Mouse (Mus musculus) frontal cortex, adult 2 months (tissue): ENCODE data around the gene Srebf2. TPM values are rescaled to one million over a fixed set of nuclear protein-coding genes. Genes with fewer than 3 reads are reported as not detected.

Source experiments
- DNase-seq, 2 experiments: peaks; one replicate each; pipeline ENCODE4 v3.0.0; 2022; ENCODE audit warnings: low spot score in 1 of 2; ENCODE audit errors: extremely low spot score in 1 of 2
- polyA plus RNA-seq: library from polyadenylated mRNA; depleted of rRNA; stranded (reverse); fragments of >200 nt; gene quantifications from 2 replicates; pipeline ENCODE4 v1.2.3, GENCODE M21; 2012

The Srebf2 gene
- polyA plus RNA-seq, 1 experiment: 142 TPM

DNA sequence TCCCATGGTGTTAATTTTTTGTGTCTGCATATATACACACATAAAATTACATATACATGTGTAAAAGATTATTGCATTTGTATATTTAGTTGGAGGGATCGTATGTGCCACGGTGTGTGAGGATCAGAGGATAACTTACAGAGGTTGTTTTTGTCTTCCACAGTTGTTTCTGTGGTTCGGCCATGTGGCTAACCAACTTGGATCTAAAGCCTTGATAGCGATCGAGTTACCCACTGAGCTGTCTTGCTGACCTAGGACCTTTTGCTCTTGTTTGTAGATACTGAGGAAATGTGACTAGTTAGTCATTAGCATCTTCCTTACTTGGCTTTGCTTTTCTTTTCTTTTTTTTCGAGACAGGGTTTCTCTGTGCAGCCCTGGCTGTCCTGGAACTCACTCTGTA, 9.3 kb downstream of the Srebf2 start:
- DNase-seq: no peak

DNA sequence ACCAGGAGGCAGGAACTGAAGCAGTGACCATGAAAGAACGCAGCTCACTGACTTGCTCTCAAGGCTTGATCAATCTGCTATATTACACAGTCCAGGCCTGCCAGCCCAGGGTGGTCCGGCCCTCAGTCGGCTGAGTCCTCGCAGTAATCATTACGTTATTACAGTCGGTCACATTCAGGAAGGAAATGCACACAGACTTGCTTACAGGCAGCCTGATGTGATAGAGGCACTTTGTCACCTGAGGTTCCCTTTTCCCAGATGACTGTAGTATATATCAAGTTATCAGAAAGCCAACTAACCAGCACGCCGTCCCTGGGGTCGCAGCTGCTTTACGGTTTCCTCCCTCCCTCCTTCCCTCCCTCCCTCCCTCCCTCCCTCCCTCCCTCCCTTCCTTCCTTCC, 9.9 kb downstream of the Srebf2 start:
- DNase-seq: no peak

DNA sequence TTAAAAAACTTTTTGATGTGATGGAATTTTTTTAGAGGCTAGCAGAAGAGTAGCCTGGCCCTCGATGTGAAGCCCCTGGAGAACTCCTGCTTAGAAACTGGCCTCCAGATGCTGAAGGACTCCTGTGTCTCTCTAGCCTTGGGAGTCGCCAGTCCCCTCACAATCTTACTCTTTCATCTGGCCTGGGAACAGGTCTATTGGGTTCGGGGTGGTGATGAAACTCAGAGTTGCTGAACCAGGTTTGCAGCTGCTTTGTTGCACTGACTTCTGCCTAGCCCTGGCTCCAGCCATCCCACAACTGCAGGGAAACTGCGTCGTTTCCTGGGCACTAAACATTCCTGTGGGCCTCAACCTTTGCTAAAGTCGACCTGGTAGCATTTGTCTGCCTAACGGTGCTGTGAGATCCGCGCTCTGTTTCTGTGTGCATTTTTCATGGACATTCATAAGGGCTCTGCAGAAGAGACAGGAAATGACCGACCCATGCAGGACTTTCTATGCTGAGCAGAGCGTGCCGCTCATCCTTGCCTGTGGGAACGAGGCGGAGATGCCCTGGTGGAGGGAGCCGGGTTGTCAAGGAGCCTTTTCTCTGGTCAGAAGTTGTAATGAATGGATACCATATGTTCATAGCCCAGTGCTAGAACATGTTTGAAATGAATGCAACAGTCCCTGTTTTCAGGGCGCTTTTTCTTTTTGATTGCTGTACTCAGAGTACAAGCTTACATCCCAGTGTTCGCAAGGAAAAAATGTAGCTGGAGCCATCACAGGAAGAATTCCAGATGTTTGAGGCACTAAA, 11.5 kb downstream of the Srebf2 start:
- no peak for DNase-seq

DNA sequence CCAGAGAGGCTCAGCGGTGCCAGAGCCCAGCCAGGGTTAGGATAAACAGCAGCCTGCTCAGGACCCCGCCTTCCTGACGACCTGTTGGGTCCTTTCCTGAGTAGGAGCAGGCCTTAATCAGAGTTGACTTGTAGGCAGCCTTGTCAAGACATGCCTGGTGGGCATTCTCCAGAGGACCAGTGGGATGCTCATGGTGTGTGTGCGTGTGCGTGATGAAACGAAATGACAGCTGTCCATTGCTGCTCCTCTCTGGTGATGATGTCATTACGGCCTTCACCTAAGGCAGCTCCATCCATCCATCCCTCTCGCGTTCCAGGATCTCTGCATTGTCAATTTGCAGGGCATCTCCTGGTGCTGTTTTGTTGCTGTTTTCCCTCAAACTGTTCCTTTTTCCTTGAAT, 12.5 kb downstream of the Srebf2 start:
- DNase-seq: no peak

DNA sequence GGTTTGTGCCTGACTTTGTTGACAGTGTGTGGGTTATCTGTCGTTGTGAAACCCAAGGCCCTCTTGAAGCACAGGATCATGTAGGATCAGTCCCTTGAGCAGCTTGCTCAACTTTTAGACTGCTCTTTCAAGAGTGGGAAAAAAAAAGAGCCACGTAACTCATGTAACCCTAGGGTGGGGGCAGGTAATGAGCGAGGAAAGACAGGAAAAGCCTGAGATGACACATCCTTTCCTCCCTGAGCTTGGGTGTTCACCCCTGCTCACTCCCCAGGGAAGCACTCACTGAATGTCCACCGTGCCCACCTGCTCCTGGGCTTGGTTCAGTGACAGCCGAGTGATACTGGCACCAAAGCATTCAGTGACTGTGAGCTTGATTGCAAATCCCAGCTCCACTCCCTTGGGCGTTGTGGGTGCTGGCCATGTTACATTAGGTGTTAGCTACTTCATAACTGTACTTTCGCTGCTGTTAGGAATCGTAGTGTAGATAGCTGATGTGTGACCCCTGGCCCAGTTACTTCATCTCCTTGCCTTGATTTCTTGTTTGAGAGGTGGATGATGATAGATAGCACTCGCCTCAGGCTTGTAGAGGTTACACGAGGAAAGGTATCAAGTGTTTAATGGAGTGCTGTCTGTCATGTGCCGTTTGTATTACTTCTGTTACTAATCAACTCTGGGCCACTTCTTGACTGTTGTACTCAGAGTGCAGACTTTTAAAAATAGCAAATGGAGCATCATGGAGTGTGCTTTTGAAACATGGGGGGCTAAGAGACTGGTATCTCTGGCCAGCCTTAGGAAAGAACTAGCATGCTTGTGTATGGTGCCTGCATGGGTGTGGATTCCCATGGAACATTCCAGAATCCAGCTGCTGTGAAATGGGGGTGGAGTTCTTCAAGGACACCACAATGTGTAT, 14.0 kb downstream of the Srebf2 start:
- DNase-seq: no peak

DNA sequence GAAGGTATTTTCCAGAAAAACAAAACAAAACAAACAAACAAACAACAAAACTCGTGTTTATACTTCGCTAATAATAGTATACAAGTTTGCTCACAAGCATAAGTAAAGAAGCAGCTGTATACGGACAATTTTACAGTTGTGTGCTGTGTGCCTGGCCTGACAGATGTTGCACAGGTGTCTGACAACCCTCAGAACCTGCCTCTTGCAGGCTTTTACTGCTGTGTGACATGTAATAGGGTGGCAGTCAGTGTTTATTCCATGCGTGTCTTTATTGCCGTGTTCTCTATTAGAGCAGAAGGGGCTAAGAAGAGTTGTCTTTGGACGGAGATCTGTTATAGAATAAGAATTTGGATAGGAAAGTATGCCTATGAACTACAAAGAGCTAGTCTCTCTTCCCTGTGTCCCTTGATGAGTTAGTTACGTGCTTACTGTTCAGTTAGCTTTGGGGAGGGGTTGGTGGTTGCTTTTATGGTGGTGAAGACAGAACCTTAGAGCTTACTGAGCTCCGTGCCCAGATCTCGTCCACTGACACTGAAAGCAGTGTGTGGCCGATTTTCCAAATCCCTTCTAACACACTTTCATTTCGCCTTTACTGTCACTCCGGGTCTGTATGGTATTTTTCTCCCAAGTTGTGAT, 15.1 kb downstream of the Srebf2 start:
- no peak for DNase-seq

DNA sequence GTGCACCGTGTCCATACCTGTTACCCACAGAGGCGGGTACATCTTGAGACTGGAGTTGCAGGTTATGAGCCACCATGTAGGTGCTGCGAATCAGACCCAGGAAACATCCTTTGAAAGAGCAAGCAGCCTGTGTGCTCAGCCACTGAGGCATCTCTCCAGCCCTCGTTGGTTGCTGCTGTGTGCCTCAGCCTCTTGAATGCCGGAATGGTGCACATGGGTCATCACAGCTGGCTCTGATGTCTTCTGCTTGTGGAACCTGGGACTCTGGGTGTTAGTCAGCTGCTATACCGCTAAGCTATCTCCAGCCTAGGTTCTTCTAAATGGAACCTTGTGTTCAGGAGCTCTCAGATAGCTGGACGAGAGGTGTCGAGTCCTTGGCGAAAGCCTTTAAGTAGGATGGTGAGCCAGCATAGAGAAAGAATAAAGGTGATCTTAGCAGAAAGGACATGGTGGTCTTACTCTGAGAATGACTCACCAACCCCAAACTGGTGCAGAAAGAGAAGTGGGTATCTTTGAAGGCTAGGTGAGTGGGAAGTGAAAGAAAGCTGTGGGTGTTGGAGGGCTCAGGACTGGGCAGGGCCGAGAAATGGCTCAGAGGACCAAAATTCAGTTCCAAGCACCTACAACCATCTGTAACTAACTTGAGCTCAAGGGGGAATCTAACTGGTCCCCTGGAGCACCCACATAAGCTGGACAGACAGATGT, 16.5 kb downstream of the Srebf2 start:
- no peak for DNase-seq

DNA sequence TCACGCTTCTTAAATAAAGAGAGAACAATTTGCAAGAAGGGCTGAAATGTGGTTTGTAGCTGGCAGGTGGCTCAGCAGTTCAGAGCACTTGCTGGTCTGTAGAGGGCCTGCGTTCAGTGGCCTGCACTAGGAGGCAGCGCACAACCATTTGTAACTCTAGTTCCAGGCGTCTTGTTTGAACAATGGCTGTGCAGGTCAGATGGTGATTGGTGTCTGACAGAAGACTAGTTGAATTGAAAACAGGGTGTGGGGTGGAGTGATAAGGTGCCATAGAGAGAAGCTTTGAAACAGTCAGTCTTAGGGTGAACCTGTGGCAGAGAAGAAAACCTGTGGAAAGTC, 17.0 kb downstream of the Srebf2 start:
- DNase-seq: no peak

DNA sequence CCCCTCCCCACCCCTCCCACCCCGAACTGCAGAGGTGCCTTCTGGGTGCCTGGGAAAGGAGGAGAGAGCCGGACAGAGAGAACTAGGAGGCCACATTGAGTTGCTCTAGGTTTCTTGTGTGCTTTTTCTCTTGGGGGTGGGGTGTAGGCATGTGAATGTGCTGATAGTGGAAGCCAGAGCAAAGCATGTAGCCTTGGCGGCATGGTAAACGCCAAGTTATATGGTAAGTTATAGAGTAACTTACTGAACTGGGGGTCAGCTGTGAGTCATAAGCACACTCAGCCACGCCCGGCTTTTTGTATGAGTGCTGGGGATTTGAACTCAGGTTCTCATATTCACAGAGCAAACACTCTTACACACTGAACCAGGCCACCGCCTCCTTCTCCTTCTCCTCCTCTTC, 17.5 kb downstream of the Srebf2 start:
- no peak for DNase-seq

DNA sequence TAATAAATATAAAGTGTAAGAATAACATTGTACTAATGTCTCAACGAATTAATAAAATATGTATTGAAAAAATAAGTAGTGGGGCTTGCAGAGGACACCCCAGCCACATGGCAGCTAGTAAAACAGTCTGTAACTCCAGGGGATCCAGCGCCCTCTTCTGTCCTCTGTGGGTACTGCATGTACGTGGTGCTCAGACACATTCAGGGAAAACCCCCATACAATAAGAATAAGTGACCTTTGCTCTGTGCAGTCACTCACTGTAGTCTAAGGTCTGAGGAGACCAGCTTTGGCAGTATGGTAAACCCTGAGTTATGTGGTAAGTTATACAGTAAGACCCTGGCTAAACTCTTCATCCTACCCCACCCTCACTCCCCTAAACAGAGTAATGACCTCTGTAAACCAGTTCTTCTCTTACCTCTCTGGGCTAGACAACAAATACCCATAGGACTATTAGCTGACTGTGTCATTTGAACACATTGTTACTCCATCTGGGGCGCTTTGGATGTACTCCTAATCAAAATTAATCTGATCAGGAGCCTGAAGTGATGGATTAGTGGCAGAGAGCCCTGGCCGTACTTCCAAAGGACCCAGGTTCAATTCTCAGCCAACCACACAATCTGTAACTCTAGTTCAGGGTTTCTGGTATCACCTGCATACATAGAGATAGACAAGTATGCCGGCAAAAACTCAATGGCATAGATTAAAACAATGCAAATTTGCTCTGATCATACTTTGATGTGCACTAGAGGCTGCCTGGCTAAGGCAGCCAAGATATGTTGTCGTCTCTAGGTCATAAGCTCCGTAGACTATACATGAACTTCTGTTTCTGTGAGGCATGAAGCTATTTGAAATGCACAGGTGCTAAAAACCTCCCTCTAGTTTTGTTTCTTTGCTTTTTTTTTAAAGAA, 18.6 kb downstream of the Srebf2 start:
- DNase-seq: peak; percentile 47 to 89

DNA sequence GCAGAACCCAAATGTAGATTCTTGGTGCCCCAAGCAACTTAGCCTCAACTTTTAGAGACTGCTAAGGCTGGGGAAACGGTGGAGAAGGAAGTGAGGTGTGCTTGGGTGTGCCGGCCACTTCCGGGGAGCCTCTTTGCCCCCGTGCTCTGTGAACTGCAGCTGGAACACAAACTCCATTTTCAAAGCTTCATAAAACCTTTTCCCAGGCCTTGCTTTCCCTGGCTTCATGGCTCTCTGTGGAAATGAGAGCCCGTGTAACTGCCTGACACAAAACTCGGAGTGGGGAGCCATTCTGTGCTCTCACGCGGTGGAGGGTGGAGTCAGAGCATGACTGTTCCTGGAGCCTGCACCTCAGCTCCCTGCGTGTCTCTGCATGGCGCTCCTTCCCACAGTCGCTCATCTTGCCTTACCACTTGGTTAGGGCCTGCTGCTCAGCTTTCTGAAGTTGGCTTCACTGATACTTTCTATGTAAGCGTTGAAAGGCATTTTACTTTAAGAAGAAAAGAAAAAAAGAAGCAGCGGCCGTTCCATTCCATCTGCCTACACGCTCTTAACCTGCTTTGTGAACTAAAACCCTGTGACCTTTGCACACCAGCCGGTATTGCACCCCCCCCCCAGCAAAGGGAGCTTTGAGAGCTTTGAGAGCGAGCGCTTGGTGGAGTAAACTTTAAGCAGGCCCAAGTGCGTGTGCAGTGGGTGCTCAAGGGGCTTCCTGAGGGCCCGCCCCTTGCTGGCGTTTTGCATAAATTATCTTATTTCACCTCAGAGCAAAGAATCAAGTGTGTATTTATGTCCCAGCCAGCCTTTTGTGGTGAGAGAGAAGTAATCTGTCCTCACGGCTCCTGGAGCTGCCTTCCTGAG, 19.5 kb downstream of the Srebf2 start:
- DNase-seq: peak in 1 of 2 experiments; percentile 38

DNA sequence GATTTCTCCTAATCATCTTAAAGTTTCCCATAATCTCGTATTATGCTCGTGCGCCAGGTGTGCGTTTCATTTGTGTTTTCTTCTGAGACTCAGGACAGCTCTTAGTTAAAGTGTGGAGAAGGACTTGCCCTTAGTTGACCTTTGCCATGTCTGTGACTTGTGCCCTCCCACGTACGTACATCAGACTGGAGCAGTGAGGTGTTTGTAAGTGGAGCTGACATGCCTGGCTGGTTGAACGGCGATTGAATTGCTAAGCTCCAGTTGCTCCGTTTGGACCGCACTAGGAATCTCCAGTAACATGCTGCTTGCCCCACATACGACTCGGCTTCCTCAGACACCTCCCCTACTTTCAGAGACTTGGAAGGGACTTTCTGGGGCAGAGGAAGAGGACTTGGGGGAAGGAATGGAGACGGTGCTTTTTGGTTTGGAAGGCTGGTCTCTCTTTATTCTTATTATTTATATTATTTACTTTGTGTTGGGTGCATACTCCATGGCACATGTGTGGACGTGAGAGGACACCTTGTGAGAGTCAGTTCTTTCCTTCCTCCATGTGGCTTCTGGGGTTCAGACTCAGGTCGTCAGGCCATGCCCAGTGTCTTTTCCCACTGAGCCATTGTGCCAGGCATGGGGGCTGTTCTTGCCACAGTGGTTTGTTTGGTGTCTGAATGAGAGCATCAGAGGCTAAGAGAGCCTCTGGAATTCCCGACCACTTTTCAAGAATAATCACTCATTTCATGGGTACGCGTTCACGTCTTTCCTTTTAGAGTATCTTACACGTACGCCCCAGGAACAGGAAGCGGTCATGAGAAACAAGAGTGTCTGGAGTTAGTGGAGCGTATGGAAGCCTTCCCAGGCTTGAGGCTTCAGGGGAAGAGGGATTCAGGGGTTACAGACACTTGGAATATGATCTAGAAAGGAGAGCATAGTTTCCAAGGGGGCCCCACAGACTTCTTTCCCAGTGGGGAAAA, 20.5 kb downstream of the Srebf2 start:
- DNase-seq: no peak

DNA sequence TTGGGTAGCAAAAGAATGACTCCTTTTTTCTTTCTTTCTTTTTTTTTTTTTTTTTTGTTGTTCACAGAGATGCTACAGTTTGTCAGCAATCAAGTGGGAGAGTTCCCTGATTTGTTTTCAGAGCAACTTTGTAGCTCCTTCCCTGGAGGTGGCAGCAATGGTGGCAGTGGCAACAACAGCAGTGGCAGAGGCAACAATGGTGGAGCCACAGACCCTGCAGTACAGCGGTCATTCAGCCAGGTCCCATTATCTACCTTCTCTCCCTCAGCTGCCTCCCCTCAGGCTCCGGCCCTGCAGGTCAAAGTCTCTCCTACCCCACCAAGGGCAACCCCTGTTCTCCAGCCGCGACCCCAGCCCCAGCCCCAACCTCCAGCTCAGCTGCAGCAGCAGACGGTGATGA, 22.7 kb downstream of the Srebf2 start:
- DNase-seq: no peak

DNA sequence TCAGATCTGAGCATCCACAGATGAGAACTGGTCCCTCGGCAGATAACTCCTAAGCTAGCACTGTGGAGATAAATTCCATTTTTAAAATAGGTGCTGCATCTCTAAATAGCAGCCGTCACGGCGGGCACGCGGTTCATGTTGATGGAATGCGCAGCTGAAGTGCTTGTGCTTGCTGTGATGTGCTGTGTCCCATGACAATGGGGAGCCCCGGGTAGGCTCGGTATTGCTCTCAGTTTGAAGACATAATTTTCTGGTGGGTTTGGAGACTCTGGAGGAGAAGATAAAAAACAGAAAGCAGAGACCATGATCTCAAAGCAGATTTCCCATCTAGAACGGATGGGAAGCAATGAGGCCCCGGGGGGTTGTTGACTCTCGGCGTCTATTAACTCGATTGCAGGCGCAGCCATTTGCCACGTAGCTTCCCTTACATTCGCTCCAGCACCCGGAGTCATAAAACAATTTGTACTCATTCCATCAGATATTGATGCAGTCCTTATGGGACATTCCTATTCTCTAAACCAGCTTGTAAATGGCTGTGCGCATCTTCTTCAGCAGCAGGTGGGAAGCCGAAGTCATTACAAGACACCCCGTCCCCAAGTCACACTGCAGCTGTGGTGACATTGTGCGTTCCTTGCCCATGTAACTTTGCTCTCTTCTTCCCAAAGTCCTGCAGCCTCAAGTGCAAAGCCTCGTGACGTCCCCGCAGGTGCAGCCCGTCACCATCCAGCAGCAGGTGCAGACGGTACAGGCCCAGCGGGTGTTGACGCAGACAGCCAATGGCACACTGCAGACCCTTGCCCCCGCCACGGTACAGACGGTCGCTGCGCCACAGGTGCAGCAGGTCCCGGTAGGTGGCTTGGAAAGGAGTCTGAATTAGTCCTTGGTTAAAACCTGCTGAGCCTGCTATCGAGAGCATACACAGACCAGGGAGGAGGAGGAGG, 23.7 kb downstream of the Srebf2 start:
- no peak for DNase-seq

DNA sequence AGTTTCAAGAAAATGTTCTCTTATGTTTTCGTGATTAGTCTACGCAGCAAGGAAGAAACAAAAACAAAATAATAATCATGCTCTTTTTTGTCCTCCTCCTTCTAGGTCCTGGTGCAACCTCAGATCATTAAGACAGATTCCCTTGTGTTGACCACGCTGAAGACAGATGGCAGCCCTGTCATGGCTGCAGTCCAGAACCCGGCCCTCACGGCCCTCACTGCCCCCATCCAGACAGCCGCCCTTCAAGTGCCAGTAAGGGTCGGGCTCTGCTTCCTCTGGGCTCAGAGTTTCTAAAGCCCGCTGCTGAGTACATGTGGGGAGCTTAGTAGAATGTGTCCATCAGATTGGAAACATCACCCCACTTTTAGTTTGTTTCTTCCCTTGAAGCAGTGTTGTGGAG, 25.7 kb downstream of the Srebf2 start:
- no peak for DNase-seq

DNA sequence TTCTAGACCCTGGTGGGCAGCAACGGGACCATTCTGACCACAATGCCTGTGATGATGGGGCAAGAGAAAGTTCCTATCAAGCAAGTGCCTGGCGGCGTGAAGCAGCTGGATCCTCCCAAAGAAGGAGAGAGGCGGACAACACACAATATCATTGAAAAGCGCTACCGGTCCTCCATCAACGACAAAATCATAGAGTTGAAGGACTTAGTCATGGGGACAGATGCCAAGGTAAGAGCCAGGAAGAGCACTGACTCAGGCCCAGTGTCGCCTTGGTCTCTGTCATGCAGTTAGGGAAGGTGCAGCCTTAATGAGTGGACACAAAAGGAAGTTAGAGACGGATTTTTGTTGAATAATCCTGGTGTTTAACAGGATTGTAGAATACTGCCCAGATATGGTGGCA, 28.1 kb downstream of the Srebf2 start:
- no peak for DNase-seq
